Mouse (Mus musculus): ENCODE measurements around the gene Stk38.

Gene Stk38

GRCm38 (mm10) chr17:29024047-29024892 lies 16.5 kb upstream of the Stk38 start:
- TF ChIP-seq GATA4 (IDR thresholded peaks at IDR 0.05; ENCODE audit: insufficient replicate concordance, low read length): no peak

- no peak for TF ChIP-seq GATA4 (IDR thresholded peaks at IDR 0.05; ENCODE audit: insufficient replicate concordance, low read length)
These were observed 15.6 kb upstream of the Stk38 start for GRCm38 (mm10) chr17:29023346-29023745.

- TF ChIP-seq GATA4 (IDR thresholded peaks at IDR 0.05; ENCODE audit: insufficient replicate concordance, low read length): no peak
These were observed 14.5 kb upstream of the Stk38 start for GRCm38 (mm10) chr17:29022230-29022819.

- TF ChIP-seq GATA4 (IDR thresholded peaks at IDR 0.05; ENCODE audit: insufficient replicate concordance, low read length): no peak
These were observed 12.6 kb upstream of the Stk38 start for GRCm38 (mm10) chr17:29020444-29020843.

- TF ChIP-seq GATA4 (IDR thresholded peaks at IDR 0.05; ENCODE audit: insufficient replicate concordance, low read length): no peak
These were observed 11.6 kb upstream of the Stk38 start for GRCm38 (mm10) chr17:29019391-29019790.

- TF ChIP-seq GATA4 (IDR thresholded peaks at IDR 0.05; ENCODE audit: insufficient replicate concordance, low read length): no peak
These were observed 10.6 kb upstream of the Stk38 start for GRCm38 (mm10) chr17:29018292-29018984.

- no peak for TF ChIP-seq GATA4 (IDR thresholded peaks at IDR 0.05; ENCODE audit: insufficient replicate concordance, low read length)
These were observed 8.9 kb upstream of the Stk38 start for GRCm38 (mm10) chr17:29016705-29017104.

- no peak for TF ChIP-seq GATA4 (IDR thresholded peaks at IDR 0.05; ENCODE audit: insufficient replicate concordance, low read length)
These were observed 7.8 kb upstream of the Stk38 start for GRCm38 (mm10) chr17:29015638-29016037.

GRCm38 (mm10) chr17:29014235-29014634 lies 6.4 kb upstream of the Stk38 start:
- TF ChIP-seq GATA4 (IDR thresholded peaks at IDR 0.05; ENCODE audit: insufficient replicate concordance, low read length): no peak

- TF ChIP-seq GATA4 (IDR thresholded peaks at IDR 0.05; ENCODE audit: insufficient replicate concordance, low read length): no peak
These were observed 1.4 kb upstream of the Stk38 start for GRCm38 (mm10) chr17:29009181-29009580.

- no peak for TF ChIP-seq GATA4 (IDR thresholded peaks at IDR 0.05; ENCODE audit: insufficient replicate concordance, low read length)
These were observed 493 bp upstream of the Stk38 start for GRCm38 (mm10) chr17:29008326-29008650.

- no peak for TF ChIP-seq GATA4 (IDR thresholded peaks at IDR 0.05; ENCODE audit: insufficient replicate concordance, low read length)
These were observed 553 bp downstream of the Stk38 start for GRCm38 (mm10) chr17:29007243-29007640.

- no peak; the same call in 1 of the 2 replicates for TF ChIP-seq GATA4 (IDR thresholded peaks at IDR 0.05; ENCODE audit: insufficient replicate concordance, low read length)
These were observed 983 bp downstream of the Stk38 start for GRCm38 (mm10) chr17:29006812-29007211.

- TF ChIP-seq GATA4 (IDR thresholded peaks at IDR 0.05; ENCODE audit: insufficient replicate concordance, low read length): no peak
These were observed 2.8 kb downstream of the Stk38 start for GRCm38 (mm10) chr17:29005002-29005401.

GRCm38 (mm10) chr17:29003740-29004139 lies 4.1 kb downstream of the Stk38 start:
- no peak for TF ChIP-seq GATA4 (IDR thresholded peaks at IDR 0.05; ENCODE audit: insufficient replicate concordance, low read length)

- no peak for TF ChIP-seq GATA4 (IDR thresholded peaks at IDR 0.05; ENCODE audit: insufficient replicate concordance, low read length)
These were observed 7.3 kb downstream of the Stk38 start for GRCm38 (mm10) chr17:29000465-29000864.
